Mouse (Mus musculus) CD4-positive helper T cell, adult 2 months (primary cell): ENCODE measurements around the gene Trim2.

Experiments
- DNase-seq: peaks from one replicate; pipeline ENCODE4 v3.0.0-alpha.2; 2012; ENCODE audit warnings: low read depth, missing footprints, low spot score

Gene Trim2

DNA sequence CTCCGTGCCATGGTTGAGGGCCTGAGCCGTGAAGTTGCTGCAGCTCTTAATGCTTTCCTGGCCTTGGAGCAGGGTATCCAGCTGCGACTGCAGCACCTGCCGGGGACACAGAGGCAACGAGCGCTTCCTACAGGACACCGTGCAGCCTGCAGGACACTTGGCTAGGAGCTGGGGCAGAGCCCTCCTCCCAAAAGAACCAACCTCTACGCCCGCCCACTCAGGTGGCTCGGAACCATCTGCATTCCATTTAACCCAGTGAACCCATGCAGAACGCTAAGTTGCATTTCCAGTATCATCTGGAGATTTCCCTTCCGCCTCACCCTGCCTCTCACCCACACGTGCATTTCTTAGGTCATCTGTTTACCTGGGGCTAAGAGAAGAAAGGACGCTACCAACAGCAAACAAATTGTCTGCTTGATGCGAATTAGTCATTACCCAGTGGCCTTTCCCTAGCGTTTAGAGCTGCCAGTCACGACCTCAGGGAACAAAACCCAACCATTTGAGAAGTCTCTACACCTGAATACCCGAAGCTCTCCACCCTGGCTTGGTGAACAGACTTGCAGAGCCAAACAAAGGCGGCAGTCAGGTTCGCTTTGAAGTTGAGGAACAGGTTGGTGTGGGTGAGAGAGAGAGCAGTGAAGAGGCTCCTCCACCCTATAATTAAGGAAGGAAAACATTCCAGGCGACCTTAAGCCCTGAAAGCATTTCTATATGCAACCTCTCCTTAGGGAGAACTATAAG lies 115.4 kb downstream of the Trim2 start:
- no peak for DNase-seq

DNA sequence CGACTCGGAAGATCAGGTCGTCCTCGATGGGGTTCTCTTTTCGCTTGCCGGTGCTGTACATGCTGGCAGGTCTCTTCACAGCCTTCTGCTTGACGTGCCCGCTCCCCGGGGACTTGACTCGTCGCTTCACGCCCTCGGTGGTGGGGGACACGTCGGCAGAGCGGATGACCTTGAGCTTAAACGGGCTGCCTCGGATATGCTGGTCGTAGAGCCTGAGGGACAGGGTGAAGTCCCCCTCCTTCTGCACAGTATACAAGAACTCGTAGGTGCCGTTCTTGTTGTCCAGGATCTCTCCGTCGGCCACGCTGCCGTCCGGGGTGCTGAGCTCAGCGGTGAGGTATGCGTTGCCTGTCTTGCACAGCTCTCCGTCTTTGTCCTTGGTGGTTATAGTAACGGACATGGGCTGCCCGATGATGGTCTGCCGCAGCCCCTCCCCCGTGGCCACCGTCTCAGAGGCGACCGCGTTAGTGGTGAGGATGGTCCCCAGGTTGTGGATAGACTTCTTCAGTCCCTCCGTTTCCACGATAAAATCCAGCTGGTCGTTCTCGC lies 116.1 kb downstream of the Trim2 start:
- no peak for DNase-seq

DNA sequence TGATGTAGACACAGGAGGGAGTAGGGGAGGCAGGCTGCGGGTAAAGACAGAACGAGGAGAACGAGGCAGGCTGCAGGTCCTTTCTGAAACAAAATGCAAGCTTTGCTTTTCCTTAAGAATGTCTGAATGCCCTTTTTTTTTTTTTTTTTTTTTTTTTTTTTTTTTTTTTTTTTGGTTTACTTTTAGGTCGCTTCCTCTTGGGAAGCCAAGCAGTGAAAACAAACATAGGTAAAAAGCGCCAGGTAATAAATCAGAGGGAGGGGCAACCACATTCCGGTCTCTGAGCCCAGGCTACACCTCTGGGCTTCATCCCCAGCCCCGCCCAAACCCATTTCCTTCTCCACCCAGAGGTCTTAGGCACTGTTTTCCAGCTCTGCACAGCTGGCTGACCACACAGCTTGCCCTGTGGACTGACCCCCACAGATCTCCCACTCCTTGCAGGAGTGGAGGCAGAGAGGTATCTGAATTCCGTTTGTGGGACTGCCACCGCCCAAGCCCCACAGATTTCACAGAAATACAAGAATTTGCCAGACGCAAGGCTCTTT lies 117.0 kb downstream of the Trim2 start:
- DNase-seq: no peak

DNA sequence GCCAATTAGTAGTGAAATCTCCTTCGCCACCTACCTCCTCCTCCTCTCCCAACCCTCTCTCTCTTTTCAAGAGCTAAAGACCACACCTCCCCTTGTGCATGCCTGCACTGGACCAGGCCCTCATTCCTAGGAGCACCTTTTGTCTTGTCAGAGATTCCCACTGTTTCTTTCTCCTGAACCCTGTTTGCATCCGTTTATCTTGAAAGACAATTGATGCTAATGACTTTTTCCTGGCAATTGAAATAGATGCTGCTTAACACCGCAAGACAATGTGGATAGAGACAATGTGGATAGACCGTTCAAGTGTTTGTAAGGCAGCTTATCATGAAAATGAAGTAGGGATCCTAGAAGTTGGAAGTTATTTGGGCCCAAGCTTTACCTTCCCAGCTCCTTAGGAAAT lies 125.0 kb downstream of the Trim2 start:
- DNase-seq: no peak

DNA sequence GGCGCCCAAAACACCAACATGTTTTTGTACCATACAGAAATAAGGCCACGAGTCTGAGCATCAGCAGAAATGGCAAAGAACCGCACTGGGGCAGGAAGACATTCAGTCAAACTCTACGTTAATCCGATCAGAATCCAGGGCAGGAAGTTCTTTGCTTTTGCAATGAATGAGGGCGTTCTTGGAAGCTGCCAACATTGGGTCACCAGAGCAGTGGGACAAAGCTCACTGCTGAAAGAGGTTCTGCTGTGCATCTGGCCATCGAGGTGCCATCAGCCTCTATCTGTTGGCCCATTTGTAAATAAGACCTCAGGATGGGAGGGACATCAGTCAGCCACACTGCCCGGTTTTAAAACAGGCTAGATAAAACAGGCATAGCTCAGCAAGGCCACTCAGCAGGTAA lies 125.6 kb downstream of the Trim2 start:
- DNase-seq: no peak

DNA sequence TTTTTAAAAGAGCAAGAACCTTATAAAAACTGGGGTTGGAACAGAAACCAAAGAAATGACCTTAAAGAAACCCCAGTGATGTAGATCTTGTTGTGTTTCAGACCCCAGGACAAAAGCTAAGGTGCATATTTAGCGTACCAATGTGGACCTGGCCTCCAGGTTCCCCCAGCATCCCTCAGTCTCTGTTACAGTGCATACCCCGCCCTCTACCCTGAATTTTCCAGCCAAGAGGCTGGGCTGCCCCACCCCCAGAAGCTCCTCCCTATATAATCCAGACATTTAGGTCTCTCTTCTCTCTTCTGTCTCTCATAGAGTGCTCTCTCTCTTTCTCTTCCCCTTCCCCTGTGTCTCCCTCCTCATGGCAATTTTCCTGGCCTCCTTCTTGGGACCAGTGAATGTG lies 126.4 kb downstream of the Trim2 start:
- DNase-seq: no peak

DNA sequence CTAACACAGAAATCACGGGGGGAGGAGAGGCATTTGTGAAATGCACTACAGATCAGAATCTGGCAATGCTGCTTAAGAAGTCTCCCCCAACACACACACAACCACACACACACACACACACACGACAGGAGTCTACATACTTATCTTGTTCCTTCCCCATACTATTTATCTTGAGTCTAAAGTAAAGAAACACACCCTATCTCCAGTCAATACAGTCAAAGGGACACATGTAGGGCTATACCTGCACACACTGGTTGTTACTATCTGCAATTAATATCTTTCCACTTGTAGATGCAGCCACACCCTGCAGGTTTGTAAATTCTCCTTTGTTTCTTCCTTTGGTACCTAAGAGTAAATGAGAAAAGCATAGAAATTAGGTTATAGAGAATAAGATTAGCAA lies 128.8 kb downstream of the Trim2 start:
- no peak for DNase-seq

DNA sequence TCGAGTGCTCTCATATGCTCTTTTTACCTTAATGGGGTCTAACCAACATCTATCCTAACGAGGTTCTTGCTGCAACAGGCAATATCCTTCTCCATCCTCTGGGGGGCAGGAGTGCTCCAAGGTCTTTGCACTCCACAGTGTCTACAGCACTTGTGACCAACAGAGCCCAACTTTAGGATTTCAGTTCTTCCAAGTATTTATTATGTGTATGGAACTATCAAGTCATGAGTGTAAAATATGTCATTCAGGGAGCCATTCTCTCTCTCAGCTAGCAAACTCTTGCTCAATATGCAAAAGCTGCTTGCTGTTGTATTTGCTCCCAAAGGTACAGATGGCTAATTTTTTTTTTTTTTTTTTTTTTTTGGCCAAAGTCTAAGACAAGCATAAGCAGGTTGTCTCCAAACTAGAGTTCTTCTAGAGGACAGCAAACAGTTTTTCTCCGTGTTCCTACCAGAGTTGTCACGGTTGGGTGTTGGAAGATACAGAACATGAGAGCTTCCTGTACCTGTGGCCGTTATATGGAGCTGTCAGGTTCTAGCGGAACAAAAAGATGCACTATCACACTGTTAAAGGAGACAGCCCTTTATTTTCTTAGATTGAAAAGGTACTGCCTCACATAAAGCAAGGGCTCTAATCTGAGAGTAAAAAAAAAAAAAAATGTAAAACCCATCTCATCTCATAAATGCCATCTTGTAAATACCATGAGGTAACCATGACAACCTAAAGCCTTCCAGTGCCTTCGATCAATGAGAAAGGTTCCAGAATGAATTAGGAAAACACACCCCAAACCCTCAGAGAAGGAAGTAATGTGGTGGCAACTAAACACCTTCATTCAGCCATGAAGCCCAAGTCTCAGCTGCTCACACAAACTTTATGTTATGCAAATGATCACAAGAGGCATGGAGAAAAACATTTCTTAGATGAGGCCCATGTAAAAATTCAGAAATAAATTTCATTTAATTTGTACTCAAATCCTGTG lies 131.1 kb downstream of the Trim2 start:
- peak; percentile 59 for DNase-seq

DNA sequence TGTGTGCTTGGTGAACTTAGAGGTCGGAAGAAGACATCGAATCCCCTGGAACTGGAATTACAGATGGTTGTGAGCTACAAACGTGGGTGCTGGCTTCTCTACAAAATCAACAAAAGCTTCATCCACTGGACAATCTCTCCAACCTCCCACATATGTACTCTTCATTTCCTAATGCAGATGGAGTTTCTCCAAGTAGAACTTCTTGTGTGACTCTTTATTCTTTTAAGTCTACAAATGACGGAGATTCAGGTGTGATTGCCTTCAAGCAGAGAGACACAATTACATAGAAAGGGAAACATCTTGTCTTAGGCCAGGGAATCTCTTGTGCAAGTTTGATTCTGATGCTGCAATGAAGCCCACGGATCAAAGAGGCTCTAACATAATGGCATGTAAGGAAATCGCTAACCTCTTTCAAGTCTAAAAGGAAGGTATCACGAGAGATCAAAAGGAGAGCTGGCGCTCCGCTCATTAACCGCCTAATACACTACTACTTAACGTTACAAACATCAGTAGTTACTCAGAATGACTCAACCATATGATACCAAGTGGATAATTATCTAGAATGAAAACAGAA lies 133.0 kb downstream of the Trim2 start, which contains the start of gene Gm6525:
Gm6525 (plus strand) TSS at position 524 of the 574 bp plus-strand sequence.
- DNase-seq: no peak

DNA sequence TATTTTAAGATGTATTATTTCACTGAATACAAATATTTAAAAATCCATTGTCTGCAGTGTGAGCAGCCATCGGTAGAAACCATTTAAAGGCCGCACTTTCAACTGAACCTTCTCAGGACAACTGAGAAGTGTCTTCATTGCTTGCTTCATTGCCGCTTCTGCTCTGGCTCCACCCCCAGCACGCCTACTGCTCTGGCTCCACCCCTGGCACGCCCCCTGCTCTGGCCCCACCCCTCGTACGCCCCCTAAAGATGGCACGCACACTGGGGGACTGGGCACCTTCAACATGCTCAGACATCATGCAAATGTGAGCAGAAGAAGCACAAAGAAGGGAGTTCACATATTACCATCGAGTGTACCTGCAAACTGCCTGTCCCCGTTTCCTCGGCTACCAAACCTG lies 134.3 kb downstream of the Trim2 start:
- DNase-seq: no peak

DNA sequence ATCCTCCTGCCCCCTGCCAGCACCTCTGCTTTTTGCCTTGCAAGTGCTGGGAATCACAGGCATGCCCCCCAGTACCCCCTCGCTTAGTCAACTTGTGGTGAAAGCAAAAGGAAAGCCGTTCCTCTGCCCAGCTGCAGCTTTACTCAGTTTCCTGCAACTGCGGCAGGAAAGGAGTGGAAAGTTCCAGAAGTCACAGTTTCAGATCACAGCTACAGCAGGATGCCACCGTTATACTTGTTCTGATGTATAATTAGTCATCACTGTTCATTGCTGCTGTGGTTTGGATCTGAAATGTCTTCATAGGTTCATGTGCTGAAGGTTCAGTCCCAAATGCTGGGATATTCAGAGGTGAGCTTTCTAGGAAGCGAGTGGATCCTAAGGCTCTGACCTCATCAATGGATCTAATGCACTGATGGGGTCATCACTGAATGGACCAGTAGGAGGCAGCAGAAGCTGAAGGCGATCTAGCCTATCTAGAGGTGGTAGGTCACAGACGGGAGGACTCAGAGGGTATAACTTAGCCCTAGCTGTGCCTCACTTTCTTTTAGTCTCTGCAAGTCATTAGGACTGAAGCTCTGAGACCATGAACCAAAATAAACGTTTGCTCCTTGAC lies 137.2 kb downstream of the Trim2 start:
- peak; percentile 26 for DNase-seq

DNA sequence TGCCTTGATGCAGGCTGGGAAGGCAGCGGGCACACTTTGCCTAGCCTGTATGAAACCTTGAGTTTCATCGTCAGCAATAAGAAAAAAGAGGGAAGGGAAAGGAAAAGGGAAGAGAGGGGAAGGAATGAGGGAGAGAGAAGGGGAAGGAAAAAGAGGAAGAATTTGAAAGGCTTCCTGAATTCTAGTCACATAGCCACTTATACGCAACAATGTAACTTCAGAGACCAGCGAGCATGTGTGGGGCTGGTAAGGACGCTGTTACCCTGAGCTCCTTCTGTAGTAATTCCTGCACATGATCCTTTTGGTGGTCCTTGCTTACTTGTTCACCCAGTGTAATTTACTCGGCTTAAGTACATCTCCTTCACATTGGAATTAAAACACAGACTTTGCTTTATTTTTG lies 137.7 kb downstream of the Trim2 start:
- no peak for DNase-seq

DNA sequence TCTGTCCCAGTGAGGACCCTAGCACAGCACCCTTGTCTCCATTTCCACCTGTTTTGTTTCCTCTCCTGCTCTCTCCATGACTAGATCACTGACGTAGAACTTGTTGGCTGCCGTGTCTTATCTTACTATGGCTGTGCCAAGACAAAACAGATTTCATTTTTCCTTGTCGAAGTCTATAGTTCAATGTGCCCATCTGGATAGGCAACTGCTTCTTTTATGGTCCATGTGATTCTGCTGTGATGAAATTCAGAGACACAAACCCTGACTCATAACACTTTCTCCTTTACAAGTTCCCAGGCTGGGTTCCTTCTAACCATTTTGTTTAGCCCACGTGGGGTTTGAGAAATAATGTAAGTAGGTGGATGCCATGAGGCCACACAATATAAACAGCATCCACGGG lies 140.6 kb downstream of the Trim2 start:
- DNase-seq: no peak

DNA sequence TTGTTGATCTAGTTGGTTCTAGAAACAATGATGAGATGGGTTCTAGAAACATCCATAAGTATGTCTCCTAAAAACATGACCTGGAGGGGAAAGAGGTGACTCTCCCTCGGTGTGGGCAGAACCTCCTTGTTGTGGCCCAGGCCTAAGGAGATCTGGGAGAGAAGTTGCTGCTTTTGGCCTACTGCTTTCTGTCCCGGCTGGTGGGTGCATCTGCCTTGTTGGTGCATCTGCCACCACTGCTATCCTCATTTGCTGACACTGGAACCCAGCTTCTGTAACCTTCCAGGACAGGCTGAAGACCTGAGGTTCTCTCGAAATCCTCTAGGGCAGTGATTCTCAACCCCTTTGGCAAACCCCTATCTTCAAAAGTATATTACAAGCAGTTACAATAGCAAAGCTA lies 141.3 kb downstream of the Trim2 start:
- no peak for DNase-seq

DNA sequence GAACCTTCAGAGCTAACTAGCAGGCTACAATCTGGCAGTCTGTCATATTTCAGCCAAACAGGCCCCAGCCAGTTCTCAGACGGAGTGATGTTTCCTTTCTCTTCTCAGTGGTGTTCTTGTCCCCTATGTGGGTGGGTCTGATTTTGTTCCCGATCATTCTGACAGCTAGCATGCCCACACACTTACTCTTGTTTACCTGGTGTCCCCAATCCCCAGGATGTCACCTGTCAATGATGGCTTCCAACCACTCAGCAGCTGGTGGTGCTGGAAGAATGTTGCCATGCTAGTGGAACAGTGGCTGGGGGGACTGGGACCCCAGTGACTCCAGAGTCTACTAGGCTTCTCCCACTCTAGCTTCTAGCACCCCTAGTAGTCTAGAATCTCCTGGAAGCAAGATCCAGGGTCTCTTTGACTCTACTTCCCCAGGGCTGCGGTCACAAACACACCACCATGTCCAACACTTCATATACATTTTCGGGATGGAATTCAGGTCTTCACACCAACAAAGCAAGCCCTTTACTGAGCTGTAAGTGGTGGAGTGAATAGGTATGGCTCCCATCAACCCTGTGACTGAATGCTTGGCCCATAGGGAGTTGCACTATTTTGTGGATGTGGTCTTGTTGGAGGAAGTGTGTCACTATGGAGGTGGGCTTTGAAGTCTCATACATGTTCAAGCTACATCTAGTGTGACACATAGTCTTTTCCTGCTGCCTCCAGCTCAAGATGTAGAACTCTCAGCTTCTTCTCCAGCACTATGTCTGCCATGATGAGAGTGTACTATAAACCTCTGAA lies 148.9 kb downstream of the Trim2 start:
- no peak for DNase-seq

DNA sequence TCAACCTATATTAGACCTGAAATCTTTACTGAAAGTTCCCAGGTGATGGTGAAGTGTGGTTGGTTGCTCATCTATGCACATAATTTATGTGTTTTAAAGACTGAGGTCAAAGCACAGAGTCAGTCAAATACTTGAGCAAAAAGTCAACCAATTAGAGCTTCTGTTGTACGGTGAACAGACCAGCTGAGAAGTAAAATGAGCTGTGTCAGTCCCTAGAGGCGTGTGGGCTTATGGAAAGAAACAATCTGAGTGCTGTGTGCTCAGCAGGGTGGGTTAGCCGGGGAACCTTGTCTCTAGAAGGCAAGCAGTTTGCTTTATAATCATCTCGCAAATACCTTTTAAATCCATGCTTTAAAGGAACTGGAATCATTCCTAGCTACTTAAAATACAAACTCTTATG lies 149.7 kb downstream of the Trim2 start:
- no peak for DNase-seq

DNA sequence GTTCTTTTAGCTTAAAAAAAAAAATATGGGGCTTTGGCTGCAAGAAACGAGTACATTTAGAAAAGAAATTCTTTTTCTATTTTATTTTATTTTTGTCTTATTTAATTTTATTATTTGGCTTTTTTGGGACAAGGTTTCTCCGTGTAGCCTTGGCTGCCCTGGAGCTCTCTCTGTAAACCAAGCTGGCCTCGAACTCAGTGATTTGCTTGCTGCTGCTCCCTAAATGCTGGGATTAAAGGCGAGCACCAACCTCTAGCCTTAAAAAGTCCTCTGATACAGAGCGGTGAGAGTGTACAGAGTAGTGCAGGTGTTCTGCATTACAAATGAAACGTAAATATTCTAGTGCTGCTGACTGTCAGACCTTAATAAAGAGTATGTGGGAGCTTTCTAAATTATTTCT lies 150.6 kb downstream of the Trim2 start:
- DNase-seq: no peak

DNA sequence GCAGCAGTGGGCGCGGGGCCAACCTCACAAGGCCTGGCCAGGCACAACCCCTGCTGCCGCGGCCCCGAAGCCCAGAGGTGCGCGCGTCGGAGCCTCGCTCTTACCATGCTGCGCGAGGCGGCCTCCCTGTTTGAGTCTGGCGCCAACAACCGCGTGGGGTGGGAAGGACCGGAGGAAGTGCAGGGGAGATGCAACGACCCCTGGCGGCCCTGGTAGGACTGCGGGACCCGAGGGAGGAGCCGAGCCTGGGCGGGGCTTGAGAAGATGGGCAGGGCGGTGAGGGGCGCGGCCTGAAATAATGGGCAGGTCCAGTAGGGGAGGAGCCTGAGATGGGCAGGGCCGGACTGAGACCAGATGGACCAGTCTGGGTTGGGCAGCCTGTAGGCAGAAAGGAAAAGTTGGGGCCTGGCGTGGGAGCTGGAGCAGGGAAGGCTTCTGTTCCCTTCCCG lies 151.1 kb downstream of the Trim2 start, which contains the start of gene Mnd1:
Mnd1 (minus strand) TSS at position 229 of the 449 bp plus-strand sequence.
- peak; percentile 92 for DNase-seq

DNA sequence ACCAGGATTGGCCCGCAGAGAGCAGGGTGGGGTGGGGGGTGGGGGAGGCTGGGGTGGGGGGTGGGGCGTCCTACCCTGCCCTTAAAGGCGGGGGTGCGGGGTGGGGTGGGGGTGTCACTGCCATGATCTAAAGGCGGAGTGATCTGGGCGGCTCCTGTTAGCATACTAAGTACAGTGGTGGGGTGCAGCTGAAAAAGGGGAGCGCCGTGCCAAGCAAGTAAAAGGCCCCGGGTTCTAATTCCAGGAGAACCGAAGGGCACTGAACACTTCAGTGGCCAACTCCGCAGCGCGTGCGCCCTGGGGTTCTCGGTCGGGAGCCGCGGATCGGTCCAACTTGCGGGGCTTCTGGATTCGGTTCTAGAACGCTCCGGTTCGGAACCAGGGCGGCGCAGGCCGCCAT lies 151.5 kb downstream of the Trim2 start:
- no peak for DNase-seq

DNA sequence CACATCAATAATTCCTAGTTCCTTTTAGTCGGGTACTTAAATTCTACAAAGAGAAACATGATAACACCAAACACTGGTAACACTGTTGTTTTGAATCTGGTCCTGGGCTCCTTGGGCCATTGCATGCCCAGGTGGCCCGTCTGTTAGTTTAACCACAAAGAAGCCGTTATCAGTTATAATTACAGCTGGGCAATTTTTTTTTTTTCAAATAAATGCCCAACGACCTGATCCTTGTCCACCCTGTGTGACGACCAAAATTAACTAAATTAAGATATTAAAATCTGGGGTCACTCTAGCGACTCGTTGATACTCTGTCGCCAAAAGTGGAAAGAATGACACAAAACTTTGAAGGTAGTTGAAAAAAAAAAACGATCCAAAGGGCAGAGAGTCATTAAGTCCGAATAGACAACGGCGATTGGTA lies 151.9 kb downstream of the Trim2 start:
- no peak for DNase-seq
